Mouse (Mus musculus) limb, embryonic 11.5 days (tissue): Measurements from ENCODE around the gene Myzap. TPM values are rescaled to one million over a fixed set of nuclear protein-coding genes. Genes with fewer than 3 reads are reported as not detected.
"Not testable (repeated sequence)": the region's sequence is repeated elsewhere in the genome, so short reads cannot be mapped to it uniquely, and the experiment has no call there.

ENCODE experiments used
- ATAC-seq: fragments of 200-750 bp; cut with Nextera tagmentation; 2 replicates; pipeline ENCODE4 v1.8.0; 2017; ENCODE audit warnings: low read depth; ENCODE audit not compliant: insufficient number of reproducible peaks, low FRiP score, low TSS enrichment
- DNase-seq: peaks from one replicate; pipeline ENCODE4 v3.0.0-alpha.2; 2015; ENCODE audit warnings: low spot score
- H3K27ac ChIP-seq: fragments of 300-500 bp; sonication (generic); replicated peaks from 2 replicates; pipeline ENCODE4 v1.5.1; 2014; ENCODE audit warnings: low read depth, mild to moderate bottlenecking, low read length
- H3K27me3 ChIP-seq: fragments of 300-500 bp; sonication (generic); 2 replicates; pipeline ENCODE4 v1.6.1; 2014; ENCODE audit warnings: mild to moderate bottlenecking, low read length, mixed read lengths; ENCODE audit not compliant: control insufficient read depth, insufficient read depth
- H3K36me3 ChIP-seq: fragments of 300-500 bp; sonication (generic); 2 replicates; pipeline ENCODE4 v1.6.1; 2014; ENCODE audit warnings: mild to moderate bottlenecking, low read length, moderate library complexity, mixed read lengths; ENCODE audit not compliant: control insufficient read depth, insufficient read depth
- H3K4me1 ChIP-seq: fragments of 300-500 bp; sonication (generic); 2 replicates; pipeline ENCODE4 v1.6.1; 2014; ENCODE audit warnings: low read length, mixed read lengths; ENCODE audit not compliant: control insufficient read depth, insufficient read depth
- H3K4me2 ChIP-seq: fragments of 300-500 bp; sonication (generic); 2 replicates; pipeline ENCODE4 v1.6.1; 2014; ENCODE audit warnings: low read depth, mild to moderate bottlenecking, moderate library complexity; ENCODE audit not compliant: severe bottlenecking
- H3K4me3 ChIP-seq: fragments of 300-500 bp; sonication (generic); 2 replicates; pipeline ENCODE4 v1.5.1; 2014; ENCODE audit warnings: low read depth, low read length
- H3K9ac ChIP-seq: fragments of 300-500 bp; sonication (generic); 2 replicates; pipeline ENCODE4 v1.6.1; 2014; ENCODE audit warnings: mild to moderate bottlenecking, low read length
- H3K9me3 ChIP-seq: fragments of 300-500 bp; sonication (generic); 2 replicates; pipeline ENCODE4 v1.6.1; 2016; ENCODE audit warnings: low read length; ENCODE audit not compliant: control insufficient read depth
- WGBS: fragments of 180-500 bp; shearing (Covaris S2); extraction: QIAGEN DNeasy Blood & Tissue Kit; methylation state at CpG from one replicate; pipeline ENCODE4 v1.1.7; 2014; 5-methylcytosine and 5-hydroxymethylcytosine counted together
- polyA plus RNA-seq: library from polyadenylated mRNA; unstranded; fragments of >200 nt; fragmentation: Nextera tagmentation; extraction: Ambion mirVana; gene quantifications from 2 replicates; pipeline ENCODE4 v1.2.1, GENCODE M21; 2014

Gene Myzap
- polyA plus RNA-seq, 1 experiment from 2014 or later = 8.0 TPM

GRCm38 (mm10) chr9:71483872-71484271, 108.3 kb downstream of the Myzap start:
- not testable (repeated sequence) for H3K9ac ChIP-seq, ATAC-seq, H3K4me1 ChIP-seq, H3K27me3 ChIP-seq, H3K27ac ChIP-seq, DNase-seq, H3K9me3 ChIP-seq
- peak overlapping the region; percentile 97; the same call in 1 of the 2 replicates for H3K4me3 ChIP-seq
- peaks cover 39% of the 10 kb centered on the region for H3K36me3 ChIP-seq
- H3K4me2 ChIP-seq = peak overlapping the region; percentile 66
- 81% methylated on average over 7 of the region's 7 CpGs for WGBS

DNA sequence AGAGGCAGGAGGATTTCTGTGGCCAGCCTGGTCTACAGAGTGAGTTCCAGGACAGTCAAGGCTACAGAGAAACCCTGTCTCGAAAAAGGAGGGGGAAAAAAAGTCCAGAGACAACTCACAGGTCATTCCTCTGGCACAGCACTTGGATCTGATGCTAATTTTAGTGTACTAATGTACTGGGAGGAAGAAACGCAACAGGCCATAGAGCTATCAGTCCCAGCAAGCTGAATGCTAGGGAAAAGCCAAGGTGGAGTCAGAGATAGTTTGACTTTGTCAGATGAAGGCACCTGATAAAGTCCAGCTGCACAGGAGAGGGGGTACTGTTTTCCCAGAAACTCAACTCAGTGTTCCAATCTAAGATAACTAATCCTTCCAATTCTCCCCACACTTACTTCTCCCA, 111.9 kb downstream of the Myzap start:
- no peak overlapping the region for H3K27ac ChIP-seq
- no peak for DNase-seq
- 96% methylated on average over 2 of the region's 2 CpGs for WGBS
- H3K36me3 ChIP-seq = peaks cover 62% of the 10 kb centered on the region
- no peak overlapping the region for H3K4me2 ChIP-seq
- no peak overlapping the region for H3K9ac ChIP-seq
- H3K9me3 ChIP-seq = no peaks in the 10 kb centered on the region
- no peak for ATAC-seq
- H3K27me3 ChIP-seq = no peaks in the 10 kb centered on the region
- no peak overlapping the region for H3K4me3 ChIP-seq
- no peaks in the 10 kb centered on the region for H3K4me1 ChIP-seq

DNA sequence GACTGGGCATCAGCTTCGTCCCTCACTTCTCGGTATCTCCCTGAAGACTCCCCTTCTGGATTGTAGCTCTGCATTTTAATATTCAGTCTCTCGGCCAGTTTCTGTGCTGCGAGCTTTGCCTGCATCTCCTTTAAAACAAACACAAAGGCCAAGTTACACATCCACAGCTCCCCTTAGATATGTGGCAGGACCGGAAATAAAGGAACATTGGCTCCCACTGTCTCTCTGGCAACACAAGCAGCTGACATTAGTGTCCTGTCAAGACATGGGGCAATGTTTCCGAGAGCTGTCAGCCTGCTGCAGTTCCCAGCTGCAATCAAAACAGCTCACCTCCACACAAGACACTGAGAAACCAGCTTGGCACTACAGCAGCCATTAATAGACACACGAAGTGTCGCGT, 112.7 kb downstream of the Myzap start:
- 95% methylated on average over 9 of the region's 9 CpGs for WGBS
- H3K4me2 ChIP-seq = no peak overlapping the region
- peaks cover 65% of the 10 kb centered on the region for H3K36me3 ChIP-seq
- H3K9ac ChIP-seq = no peak overlapping the region
- ATAC-seq = no peak
- no peak for DNase-seq
- H3K27ac ChIP-seq = no peak overlapping the region
- no peaks in the 10 kb centered on the region for H3K27me3 ChIP-seq
- H3K4me1 ChIP-seq = no peaks in the 10 kb centered on the region
- no peak overlapping the region for H3K4me3 ChIP-seq
- no peaks in the 10 kb centered on the region for H3K9me3 ChIP-seq

DNA sequence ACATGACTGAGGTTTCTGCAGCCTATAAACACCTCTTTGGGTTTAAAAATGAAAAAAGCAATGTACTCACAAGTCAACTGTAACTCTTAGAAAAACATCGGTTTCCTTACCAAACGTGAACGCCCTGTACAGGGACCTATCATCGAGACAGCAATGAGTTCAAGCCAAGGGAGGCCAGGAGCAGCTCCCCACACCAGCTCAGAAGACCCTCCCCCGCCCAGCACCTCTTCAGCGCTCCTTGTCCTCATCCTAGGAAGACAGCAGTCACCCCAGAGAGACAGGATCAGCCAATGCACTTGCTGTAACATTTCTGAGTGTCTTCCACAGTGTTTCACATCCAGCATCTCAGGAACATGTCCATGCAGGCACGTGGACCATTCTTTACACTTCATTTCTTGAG, 113.6 kb downstream of the Myzap start:
- Histone ChIP-seq H3K27ac (no peak overlapping the region), H3K27me3 (no peaks in the 10 kb centered on the region), H3K9me3 (no peaks in the 10 kb centered on the region), H3K36me3 (peaks cover 65% of the 10 kb centered on the region), H3K4me1 (no peaks in the 10 kb centered on the region), H3K4me3 (no peak overlapping the region), H3K4me2 (no peak overlapping the region), H3K9ac (no peak overlapping the region)
- no peak for ATAC-seq
- no peak for DNase-seq
- 95% methylated on average over 7 of the region's 7 CpGs for WGBS

DNA sequence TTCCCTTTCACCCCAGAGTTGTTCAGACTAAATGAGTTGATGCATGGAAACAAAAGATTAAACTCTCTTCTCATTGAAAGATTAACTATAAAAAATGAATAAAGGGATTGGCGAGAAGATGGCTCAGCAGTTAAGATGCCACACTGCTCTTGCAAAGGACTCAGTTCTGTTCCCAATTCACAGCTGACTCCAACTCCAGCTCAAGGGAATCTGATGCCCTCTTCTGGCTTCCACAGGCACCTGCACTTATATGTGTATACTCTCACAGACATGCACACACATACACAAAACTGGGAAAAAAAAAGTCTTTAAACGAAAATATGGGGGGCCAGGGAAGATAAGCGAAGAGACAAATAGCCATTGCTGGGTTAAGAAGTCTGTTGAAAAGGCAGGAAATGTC, 115.6 kb downstream of the Myzap start:
- H3K36me3 ChIP-seq = peaks cover 53% of the 10 kb centered on the region
- no peak for ATAC-seq
- no peak overlapping the region for H3K27ac ChIP-seq
- H3K9ac ChIP-seq = no peak overlapping the region
- no peak overlapping the region for H3K4me3 ChIP-seq
- H3K4me2 ChIP-seq = no peak overlapping the region
- no peaks in the 10 kb centered on the region for H3K4me1 ChIP-seq
- no peak for DNase-seq
- WGBS = 93% methylated on average over 3 of the region's 3 CpGs
- H3K27me3 ChIP-seq = no peaks in the 10 kb centered on the region
- H3K9me3 ChIP-seq = no peaks in the 10 kb centered on the region

- Histone ChIP-seq H3K27me3 (no peaks in the 10 kb centered on the region), H3K9ac (no peak overlapping the region), H3K27ac (no peak overlapping the region), H3K4me1 (no peaks in the 10 kb centered on the region), H3K9me3 (no peaks in the 10 kb centered on the region), H3K4me3 (no peak overlapping the region), H3K36me3 (peaks cover 42% of the 10 kb centered on the region), H3K4me2 (no peak overlapping the region)
- 91% methylated on average over 4 of the region's 4 CpGs for WGBS
- ATAC-seq (no peak), DNase-seq (no peak)
Measured at GRCm38 (mm10) chr9:71475536-71475935, 116.6 kb downstream of the Myzap start.

DNA sequence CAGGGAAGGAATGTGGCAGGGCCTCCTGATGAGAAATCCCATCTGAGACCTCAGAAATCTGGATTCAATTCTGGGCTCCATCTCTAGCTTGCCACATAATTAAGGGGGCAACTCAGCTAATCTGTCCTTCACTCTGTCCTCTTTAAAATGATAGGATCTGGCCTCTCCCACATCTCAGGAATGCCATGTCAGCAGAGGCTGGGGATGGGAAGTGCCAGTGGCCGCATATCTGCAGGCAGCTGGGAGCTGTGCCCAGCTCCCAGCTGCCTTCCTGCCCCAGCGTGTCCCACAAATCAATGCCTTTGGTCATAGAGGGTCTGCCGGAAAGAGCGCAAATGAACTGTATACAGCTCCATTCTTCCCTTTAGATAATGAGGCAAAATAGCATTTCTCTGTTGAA, 124.7 kb downstream of the Myzap start:
- no peak overlapping the region; the same call in 1 of the 2 replicates for H3K9ac ChIP-seq
- H3K27ac ChIP-seq = no peak overlapping the region
- H3K36me3 ChIP-seq = no peaks in the 10 kb centered on the region
- 0 out of 2 replicates have a peak, but pooled peaks cover 3% of the 10 kb centered on the region for H3K4me1 ChIP-seq
- H3K4me3 ChIP-seq = no peak overlapping the region
- ATAC-seq (no peak), DNase-seq (no peak)
- no peak overlapping the region for H3K4me2 ChIP-seq
- 74% methylated on average over 4 of the region's 4 CpGs for WGBS
- H3K9me3 ChIP-seq = no peaks in the 10 kb centered on the region
- H3K27me3 ChIP-seq = no peaks in the 10 kb centered on the region

- no peak overlapping the region for H3K4me2 ChIP-seq
- H3K4me1 ChIP-seq = 0 out of 2 replicates have a peak, but pooled peaks cover 3% of the 10 kb centered on the region
- H3K9ac ChIP-seq = no peak overlapping the region
- H3K4me3 ChIP-seq = no peak overlapping the region
- no peaks in the 10 kb centered on the region for H3K36me3 ChIP-seq
- H3K9me3 ChIP-seq = no peaks in the 10 kb centered on the region
- ATAC-seq (no peak), DNase-seq (peak; percentile 58)
- H3K27ac ChIP-seq = no peak overlapping the region
- WGBS = 89% methylated on average over 3 of the region's 3 CpGs
- no peaks in the 10 kb centered on the region for H3K27me3 ChIP-seq
Measured at GRCm38 (mm10) chr9:71466111-71466510, 126.0 kb downstream of the Myzap start.

- Histone ChIP-seq H3K36me3 (no peaks in the 10 kb centered on the region), H3K27me3 (no peaks in the 10 kb centered on the region), H3K4me3 (no peak overlapping the region), H3K27ac (no peak overlapping the region), H3K4me1 (0 out of 2 replicates have a peak, but pooled peaks cover 3% of the 10 kb centered on the region), H3K9me3 (no peaks in the 10 kb centered on the region), H3K9ac (no peak overlapping the region), H3K4me2 (no peak overlapping the region)
- no peak for ATAC-seq
- DNase-seq = no peak
- WGBS = 80% methylated on average over 13 of the region's 13 CpGs
Measured at GRCm38 (mm10) chr9:71463072-71463667, 129.0 kb downstream of the Myzap start.
